29 mouse cellular contexts compared by ENCODE assay signal in genomic region chr15:97287436-97288143, GRCm38 (mm10). TPM values are rescaled to one million over a fixed set of nuclear protein-coding genes. Genes with fewer than 3 reads are reported as not detected.
A peak's percentile ranks its signal among the peaks of the same experiment; 100 is the strongest.
DNase-seq lines count a peak whose midpoint lies in the region; ATAC-seq and TF ChIP-seq lines count a peak whose summit lies in the region.
"Had no signal": no experiment of that assay in that cellular context is flagged by ENCODE, and none has a peak within 500 bp of the region (broad histone marks: within the 10 kb centered on the region; RNA-seq: fewer than 3 reads in every experiment).

No protein-coding gene starts in this region.

- WGBS in spleen, adult 2 months = 68% methylated on average over 5 of the region's 5 CpGs

- ATAC-seq in megakaryocyte, adult 5-6 weeks (ENCODE audit: poor library complexity, severe bottlenecking) = peak; percentile 71
- ATAC-seq: forebrain, embryonic 14.5 days; hindbrain, embryonic 16.5 days had no signal

- no peaks in the 10 kb centered on the region for H3K36me3 ChIP-seq in spleen, adult 2 months (ENCODE audit: control insufficient read depth, insufficient read depth, low read length)
- H3K36me3 ChIP-seq: embryonic facial prominence, embryonic 12.5 days; limb, embryonic 10.5 days; limb, embryonic 15.5 days; liver, embryonic 15.5 days; lung, embryonic 15.5 days; stomach, embryonic 15.5 days had no signal

- TF ChIP-seq CTCF in spleen, adult 2 months (IDR thresholded peaks at IDR 0.05; ENCODE audit: extremely low read depth, insufficient read depth, insufficient read length, insufficient replicate concordance) = no peak

- TF ChIP-seq POLR2A in spleen, adult 2 months (IDR thresholded peaks at IDR 0.05; ENCODE audit: low read depth, low read length) = no peak

- H3K27ac ChIP-seq in spleen, adult 2 months (ENCODE audit: insufficient read depth, low read length) = peak overlapping the region; percentile 5; the same call in 1 of the 2 replicates
- H3K27ac ChIP-seq: embryonic facial prominence, embryonic 12.5 days; heart, adult 2 months; kidney, postnatal 0 days; limb, embryonic 10.5 days; limb, embryonic 15.5 days; liver, embryonic 15.5 days; lung, embryonic 15.5 days; stomach, embryonic 15.5 days had no signal

- peak; percentile 68 for DNase-seq in heart, adult 11 months
- no peak for DNase-seq in heart, postnatal 36 days
- no peak for DNase-seq in spleen, adult 2 months (ENCODE audit: low read depth in 1 of 2, low spot score in 2 of 2)
- no peak for DNase-seq in spleen, adult 12 weeks (ENCODE audit: low spot score)
- DNase-seq in ovary, postnatal 36 days (ENCODE audit: low spot score) = no peak
- DNase-seq in kidney, postnatal 25 days = no peak
- DNase-seq: cerebellum, adult 11 months; cerebellum, adult 9-10 months; cerebellum, postnatal 36 days; gastrocnemius, postnatal 25 days; heart, adult 2 months; heart, postnatal 14 days; kidney, adult 8-10 months; layer of hippocampus, postnatal 36 days; lung, postnatal 36 days; midbrain, embryonic 14.5 days; right cerebral cortex, postnatal 4 days; thymus, postnatal 14 days had no signal

- no peaks in the 10 kb centered on the region for H3K27me3 ChIP-seq in spleen, adult 2 months (ENCODE audit: control insufficient read depth, insufficient read depth, low read length)
- H3K27me3 ChIP-seq: embryonic facial prominence, embryonic 12.5 days; limb, embryonic 15.5 days; liver, embryonic 15.5 days; lung, embryonic 15.5 days; stomach, embryonic 15.5 days had no signal

- H3K4me3 ChIP-seq in spleen, adult 2 months (ENCODE audit: extremely low read depth, insufficient read depth, insufficient read length) = no peak overlapping the region
- H3K4me3 ChIP-seq: embryonic facial prominence, embryonic 12.5 days; heart, adult 2 months; limb, embryonic 10.5 days; limb, embryonic 15.5 days; liver, embryonic 15.5 days; lung, embryonic 15.5 days; megakaryocyte, embryonic 14.5 days; stomach, embryonic 15.5 days had no signal

- intact Hi-C loops in heart, postnatal 36 days (cut with DNase I) = no loop called here

- peaks cover 5% of the 10 kb centered on the region; the same call in 1 of the 2 replicates for H3K4me1 ChIP-seq in spleen, adult 2 months (ENCODE audit: control insufficient read depth, insufficient read depth, insufficient read length)
- H3K4me1 ChIP-seq: embryonic facial prominence, embryonic 12.5 days; liver, embryonic 15.5 days; lung, embryonic 15.5 days; megakaryocyte, embryonic 14.5 days; stomach, embryonic 15.5 days had no signal

RNA-seq across cellular contexts. Expression of gene Amigo2, which starts 40.5 kb away (rescaled TPM):
- 1 to 10 TPM; 4.9 to 6.0 TPM for total RNA-seq in heart, postnatal 36 days (2021)
- polyA plus RNA-seq in spleen, adult 2 months (2012; rRNA removed) = 1.7 and 2.0 TPM in 2 replicates
- 0.27 and 0.84 TPM in 2 replicates for total RNA-seq in megakaryocyte, adult 5-6 weeks (2015)
- 0.07 TPM in 1 of 2 replicates, not detected in the other for total RNA-seq in megakaryocyte, adult 5-6 weeks (2017)

RNA-seq across cellular contexts. Expression of gene Pced1b, which starts 40.7 kb away (rescaled TPM):
- total RNA-seq in heart, postnatal 36 days (2021) = 1 to 10 TPM; 2.9 to 4.2 TPM
- 53.8 and 54.4 TPM in 2 replicates for polyA plus RNA-seq in spleen, adult 2 months (2012; rRNA removed)
- 20.1 and 23.2 TPM in 2 replicates for total RNA-seq in megakaryocyte, adult 5-6 weeks (2015)
- 3.2 and 5.8 TPM in 2 replicates for total RNA-seq in megakaryocyte, adult 5-6 weeks (2017)
